Mouse (Mus musculus) CH12.LX (cell line): ENCODE measurements at regions not wholly inside any gene's neighbourhood (a gene's known extent, or its start where the extent isn't known, plus 50 kb on each side); places are given as distances from the start of the nearest gene placed in this dataset.

Experiments used
- BHLHE40 ChIP-seq: IDR thresholded peaks from 2 replicates; pipeline ENCODE4 v1.6.1; 2011; ENCODE audit warnings: mild to moderate bottlenecking, low read depth, low read length, improper control_type of control experiment
- CHD2 ChIP-seq: IDR thresholded peaks from 2 replicates; pipeline ENCODE4 v1.6.1; 2011; ENCODE audit warnings: low read length, improper control_type of control experiment
- CTCF ChIP-seq, 2 experiments: IDR thresholded peaks in 1 of 2; conservative IDR thresholded peaks in 1 of 2; 2 replicates each; pipeline ENCODE4 v1.5.1; 2011 to 2012; ENCODE audit warnings: low read depth in 2 of 2, low read length in 2 of 2, improper control_type of control experiment in 1 of 2, inconsistent platforms in 1 of 2, mild to moderate bottlenecking in 1 of 2, moderate library complexity in 1 of 2
- HCFC1 ChIP-seq: IDR thresholded peaks from 2 replicates; pipeline ENCODE4 v1.6.1; 2012; ENCODE audit warnings: low read depth, mild to moderate bottlenecking, inconsistent platforms, low read length, improper control_type of control experiment
- POLR2A ChIP-seq: IDR thresholded peaks from 2 replicates; pipeline ENCODE4 v1.6.1; 2011; ENCODE audit warnings: low read depth, mild to moderate bottlenecking, improper control_type of control experiment, low read length
- SIN3A ChIP-seq: IDR thresholded peaks from 2 replicates; pipeline ENCODE4 v1.6.1; 2012; ENCODE audit warnings: low read length, improper control_type of control experiment, inconsistent platforms
- USF2 ChIP-seq: conservative IDR thresholded peaks from 2 replicates; pipeline ENCODE4 v1.6.1; 2011; ENCODE audit warnings: low read depth, low read length, improper control_type of control experiment

DNA sequence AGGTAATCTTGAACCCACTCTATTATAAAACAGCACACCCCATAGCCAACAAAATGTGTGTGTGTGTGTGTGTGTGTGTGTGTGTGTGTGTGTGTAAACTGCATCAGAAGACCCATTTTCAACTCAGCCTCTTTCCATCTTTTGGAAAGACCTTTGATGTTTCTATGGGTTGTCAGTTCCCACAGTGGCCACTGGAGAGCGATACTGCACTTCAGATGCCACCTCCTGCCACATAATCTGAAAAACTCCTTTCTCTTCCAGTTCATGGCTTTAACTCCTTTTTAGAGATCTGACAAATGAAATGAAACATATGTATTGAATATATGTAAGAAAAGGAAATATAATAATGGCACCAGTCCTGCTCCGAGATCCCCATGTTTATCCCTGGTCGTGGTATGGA, 79.3 kb upstream of the Usp51 start:
- no peak for TF ChIP-seq BHLHE40
- TF ChIP-seq CHD2 = no peak
- peak; percentile 30 to 81; a peak in 3 of 4 replicates for TF ChIP-seq CTCF (conservative IDR thresholded peaks at IDR 0.05 in 1 of 2, IDR thresholded peaks at IDR 0.05 in 1 of 2; ENCODE audit: low read depth in 2 of 2, low read length in 2 of 2)
- TF ChIP-seq SIN3A = no peak
- TF ChIP-seq HCFC1 = no peak
- no peak for TF ChIP-seq USF2
- no peak for TF ChIP-seq POLR2A
